Mouse (Mus musculus) heart, embryonic 16.5 days (tissue): ENCODE measurements around the gene Oog1. TPM values are rescaled to one million over a fixed set of nuclear protein-coding genes. Genes with fewer than 3 reads are reported as not detected.
"Not testable (repeated sequence)": the region's sequence is repeated elsewhere in the genome, so short reads cannot be mapped to it uniquely, and the experiment has no call there.

Source experiments
- ATAC-seq: fragments of 200-750 bp; cut with Nextera tagmentation; replicated peaks from 2 replicates; pipeline ENCODE4 v1.8.0; 2017; ENCODE audit warnings: moderate number of reproducible peaks; ENCODE audit not compliant: insufficient read depth, low FRiP score; ENCODE audit errors: extremely low read depth
- H3K27ac ChIP-seq: fragments of 300-500 bp; sonication (generic); 2 replicates; pipeline ENCODE4 v1.5.1; 2014; ENCODE audit warnings: mild to moderate bottlenecking, low read length, control low read depth, moderate library complexity
- H3K27me3 ChIP-seq: fragments of 300-500 bp; sonication (generic); 2 replicates; pipeline ENCODE4 v1.6.1; 2014; ENCODE audit warnings: low read length, mixed read lengths; ENCODE audit not compliant: control insufficient read depth, insufficient read depth
- H3K36me3 ChIP-seq: fragments of 300-500 bp; sonication (generic); 2 replicates; pipeline ENCODE4 v1.6.1; 2014; ENCODE audit not compliant: control insufficient read depth, insufficient read depth
- H3K4me1 ChIP-seq: fragments of 300-500 bp; sonication (generic); 2 replicates; pipeline ENCODE4 v1.6.1; 2014; ENCODE audit warnings: low read length, mixed read lengths; ENCODE audit not compliant: control insufficient read depth, insufficient read depth
- H3K4me2 ChIP-seq: fragments of 300-500 bp; sonication (generic); 2 replicates; pipeline ENCODE4 v1.6.1; 2014; ENCODE audit warnings: low read depth, mild to moderate bottlenecking, control low read depth, low read length
- H3K4me3 ChIP-seq: fragments of 300-500 bp; sonication (generic); 2 replicates; pipeline ENCODE4 v1.5.1; 2014; ENCODE audit warnings: mild to moderate bottlenecking, control low read depth, low read length
- H3K9ac ChIP-seq: fragments of 300-500 bp; sonication (generic); 2 replicates; pipeline ENCODE4 v1.6.1; 2014; ENCODE audit warnings: low read length, control low read depth
- H3K9me3 ChIP-seq: fragments of 300-500 bp; sonication (generic); replicated peaks from 2 replicates; pipeline ENCODE4 v1.6.1; 2016; ENCODE audit warnings: low read length; ENCODE audit not compliant: control insufficient read depth
- WGBS: fragments of 180-500 bp; shearing (Covaris S2); extraction: QIAGEN DNeasy Blood & Tissue Kit; methylation state at CpG from one replicate; pipeline ENCODE4 v1.1.7; 2014; 5-methylcytosine and 5-hydroxymethylcytosine counted together
- polyA plus RNA-seq: library from polyadenylated mRNA; unstranded; fragments of >200 nt; fragmentation: Nextera tagmentation; extraction: Ambion mirVana; gene quantifications from 2 replicates; pipeline ENCODE4 v1.2.1, GENCODE M21; 2015

Gene Oog1
- polyA plus RNA-seq: not detected in 2 replicates

DNA sequence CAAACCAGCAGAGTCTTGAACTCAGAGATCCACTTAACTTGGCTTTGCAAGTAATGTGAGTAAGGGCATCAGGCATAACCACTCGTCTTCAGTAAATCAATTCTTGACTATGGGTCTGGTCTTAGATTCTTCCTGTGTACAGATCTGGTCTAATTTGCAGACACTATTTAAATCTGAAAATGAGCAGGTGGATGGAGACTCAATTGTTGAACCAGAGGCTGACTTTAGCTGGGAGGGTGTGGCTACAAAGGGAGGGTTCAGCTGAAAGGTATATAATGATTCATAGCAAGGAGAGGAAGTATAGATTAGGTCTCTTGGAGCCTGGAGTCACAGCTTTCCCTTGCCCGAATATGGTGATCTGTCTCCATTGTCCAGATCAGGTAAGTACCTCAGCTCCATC is at the start of gene Oog1:
Gene Oog1 (plus strand): TSS at position 301 of the 400 bp plus-strand sequence.
- H3K4me1 ChIP-seq, ATAC-seq, H3K9ac ChIP-seq, H3K4me2 ChIP-seq, H3K9me3 ChIP-seq, H3K36me3 ChIP-seq, H3K27me3 ChIP-seq, H3K4me3 ChIP-seq, H3K27ac ChIP-seq: not testable (repeated sequence)
- 58% methylated on average over 1 of the region's 2 CpGs for WGBS

DNA sequence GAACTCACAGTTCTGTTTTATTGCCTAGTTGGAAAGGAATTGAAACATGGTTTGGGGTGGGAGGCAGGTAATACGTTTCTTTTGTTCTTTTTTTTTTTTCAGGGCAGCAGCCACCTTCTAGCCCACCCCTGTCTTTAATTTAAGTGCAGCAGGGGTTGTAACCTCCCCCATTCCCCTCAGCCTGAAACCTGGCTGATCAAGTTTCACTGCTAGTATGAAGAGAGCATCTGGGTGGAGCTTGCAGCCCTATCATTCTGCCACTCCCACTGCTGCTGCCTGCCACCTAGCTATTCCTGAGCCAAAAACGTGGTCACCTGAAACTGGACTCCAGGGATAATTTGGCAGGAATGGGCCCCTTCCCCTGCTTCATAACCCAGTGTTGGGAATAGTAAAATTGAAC is 1.1 kb upstream of the Oog1 start:
- not testable (repeated sequence) for ATAC-seq, H3K4me3 ChIP-seq, H3K4me1 ChIP-seq, H3K27ac ChIP-seq, H3K4me2 ChIP-seq, H3K27me3 ChIP-seq, H3K9ac ChIP-seq, H3K9me3 ChIP-seq, H3K36me3 ChIP-seq
- WGBS: 14% methylated on average over 2 of the region's 2 CpGs

- H3K36me3 ChIP-seq, ATAC-seq, H3K4me2 ChIP-seq, H3K4me1 ChIP-seq, H3K4me3 ChIP-seq, H3K9ac ChIP-seq, H3K27ac ChIP-seq, H3K27me3 ChIP-seq, H3K9me3 ChIP-seq: not testable (repeated sequence)
- 81% methylated on average over 4 of the region's 7 CpGs for WGBS
Observed at GRCm38 (mm10) chr12:87618569-87618968, 16.1 kb downstream of the Oog1 start, which contains the start of gene Gm4027. TSS of gene Gm4027 (plus strand) at chr12:87618869.

- not testable (repeated sequence) for H3K27me3 ChIP-seq, H3K4me2 ChIP-seq, H3K36me3 ChIP-seq, H3K27ac ChIP-seq, ATAC-seq, H3K9ac ChIP-seq, H3K4me1 ChIP-seq, H3K9me3 ChIP-seq, H3K4me3 ChIP-seq
- WGBS: 64% methylated on average over 1 of the region's 2 CpGs
Observed at GRCm38 (mm10) chr12:87644520-87644919, 42.0 kb downstream of the Oog1 start, which contains the start of gene Gm16381. TSS of gene Gm16381 (minus strand) at chr12:87644620.

GRCm38 (mm10) chr12:87652916-87653703 is 50.6 kb downstream of the Oog1 start:
- H3K27me3 ChIP-seq, H3K4me3 ChIP-seq, H3K4me1 ChIP-seq, H3K4me2 ChIP-seq, H3K36me3 ChIP-seq, H3K9me3 ChIP-seq, H3K27ac ChIP-seq, ATAC-seq, H3K9ac ChIP-seq: not testable (repeated sequence)
- WGBS: 53% methylated on average over 2 of the region's 4 CpGs

Other genes starting within 250 kb of the Oog1 start
- 68.0 and 69.8 TPM in 2 replicates for gene Sptlc2, start 214.3 kb upstream of the Oog1 start, polyA plus RNA-seq
- 217 and 223 TPM in 2 replicates for gene Slirp, start 158.8 kb upstream of the Oog1 start, polyA plus RNA-seq
- gene Alkbh1, start 158.7 kb upstream of the Oog1 start, polyA plus RNA-seq: 33.9 and 37.5 TPM in 2 replicates
- 76.5 and 88.9 TPM in 2 replicates for gene Snw1, start 130.4 kb upstream of the Oog1 start, polyA plus RNA-seq
- gene Gm5788, start 108.0 kb upstream of the Oog1 start, polyA plus RNA-seq: not detected in 2 replicates
- not detected in 2 replicates for gene Gm8300, start 88.4 kb upstream of the Oog1 start, polyA plus RNA-seq
- not detected in 2 replicates for gene Gm4027, start 16.2 kb downstream of the Oog1 start, polyA plus RNA-seq
- not detected in 2 replicates for gene Gm16381, start 41.9 kb downstream of the Oog1 start, polyA plus RNA-seq
- not detected in 2 replicates for gene Gm21319, start 173.1 kb downstream of the Oog1 start, polyA plus RNA-seq
- not detected in 2 replicates for gene Gm21936, start 192.8 kb downstream of the Oog1 start, polyA plus RNA-seq
- not detected in 2 replicates for gene BB287469, start 213.9 kb downstream of the Oog1 start, polyA plus RNA-seq
- not detected in 2 replicates for gene Gm2001, start 239.7 kb downstream of the Oog1 start, polyA plus RNA-seq